Mouse (Mus musculus) CD4-positive, CD25-positive, alpha-beta regulatory T cell, adult 2 months (primary cell): ENCODE measurements around the gene Pycr1.

ENCODE experiments used
- DNase-seq: peaks from one replicate; pipeline ENCODE4 v3.0.0-alpha.2; 2012; ENCODE audit warnings: low read depth, low spot score

The Pycr1 gene

DNA sequence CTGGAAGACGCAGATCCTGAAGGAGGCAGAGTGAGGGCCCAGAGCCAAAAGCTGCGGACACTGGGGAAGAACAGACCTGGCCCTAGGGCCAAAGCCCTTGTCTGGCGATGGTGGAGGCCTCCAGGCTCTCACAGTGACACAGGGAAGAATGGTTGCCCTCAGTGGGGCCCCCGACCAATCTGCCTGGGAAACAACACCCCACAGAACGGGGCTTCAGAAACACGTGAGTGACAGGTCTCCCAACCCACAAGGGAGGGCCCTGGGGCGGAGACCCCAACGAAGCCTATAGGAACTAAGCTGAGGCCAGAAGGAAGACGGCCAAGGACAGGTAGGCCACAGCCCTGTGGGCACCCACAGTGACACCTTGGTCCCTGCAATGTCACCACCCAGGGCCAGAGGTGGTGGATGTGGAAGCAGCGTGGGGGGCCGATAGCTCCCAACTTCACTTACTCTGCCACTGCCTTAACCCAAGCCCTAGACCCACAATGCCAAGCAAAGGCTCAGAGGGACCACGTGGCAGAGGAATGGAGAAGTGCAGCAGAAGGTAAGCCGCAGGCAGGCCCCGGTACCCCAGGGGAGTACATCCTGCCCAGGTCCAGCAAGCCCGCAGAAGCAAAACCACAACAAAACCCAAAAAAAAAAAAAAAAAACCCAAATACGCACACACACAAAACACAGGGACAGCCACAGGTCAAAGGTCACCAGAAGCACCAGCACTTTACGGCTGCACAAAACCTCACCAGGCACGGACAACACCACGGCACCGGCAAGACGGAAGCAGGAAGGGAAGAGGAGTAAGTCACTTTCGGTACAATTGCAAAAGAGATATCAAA is 15.9 kb downstream of the Pycr1 start:
- peak; percentile 86 for DNase-seq

DNA sequence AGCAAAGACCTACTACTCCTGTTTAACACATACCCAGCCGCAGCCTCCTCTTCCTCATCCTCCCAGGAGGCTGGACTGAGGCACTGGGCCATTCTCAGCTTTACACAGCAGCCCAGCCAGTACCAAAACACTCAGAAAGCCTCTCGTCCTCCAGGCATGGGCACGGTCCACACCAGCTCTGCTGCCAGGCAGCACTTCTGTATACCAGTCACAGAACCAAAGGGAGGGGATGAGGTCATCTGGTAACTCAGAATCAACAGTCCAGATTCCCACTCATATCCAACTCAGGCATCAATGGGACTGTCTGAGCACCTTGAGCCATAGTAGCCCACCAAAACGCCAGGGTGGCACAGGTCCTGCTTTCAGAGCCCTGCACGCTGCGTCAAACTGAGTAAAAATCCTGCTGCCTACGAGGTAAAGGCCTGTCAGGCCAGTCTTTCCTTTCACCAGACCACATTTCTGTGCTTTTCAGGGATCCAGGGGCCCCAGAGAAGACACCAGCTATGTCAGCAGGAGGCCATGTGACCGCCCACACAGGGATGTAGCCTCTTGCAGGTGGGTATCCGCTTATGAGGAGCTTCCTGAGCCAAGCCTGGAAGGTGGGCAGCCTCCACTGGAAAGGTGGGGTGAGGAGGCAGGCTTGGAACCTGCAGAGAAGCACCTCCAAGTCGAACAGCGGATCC is 16.6 kb downstream of the Pycr1 start:
- DNase-seq: no peak

DNA sequence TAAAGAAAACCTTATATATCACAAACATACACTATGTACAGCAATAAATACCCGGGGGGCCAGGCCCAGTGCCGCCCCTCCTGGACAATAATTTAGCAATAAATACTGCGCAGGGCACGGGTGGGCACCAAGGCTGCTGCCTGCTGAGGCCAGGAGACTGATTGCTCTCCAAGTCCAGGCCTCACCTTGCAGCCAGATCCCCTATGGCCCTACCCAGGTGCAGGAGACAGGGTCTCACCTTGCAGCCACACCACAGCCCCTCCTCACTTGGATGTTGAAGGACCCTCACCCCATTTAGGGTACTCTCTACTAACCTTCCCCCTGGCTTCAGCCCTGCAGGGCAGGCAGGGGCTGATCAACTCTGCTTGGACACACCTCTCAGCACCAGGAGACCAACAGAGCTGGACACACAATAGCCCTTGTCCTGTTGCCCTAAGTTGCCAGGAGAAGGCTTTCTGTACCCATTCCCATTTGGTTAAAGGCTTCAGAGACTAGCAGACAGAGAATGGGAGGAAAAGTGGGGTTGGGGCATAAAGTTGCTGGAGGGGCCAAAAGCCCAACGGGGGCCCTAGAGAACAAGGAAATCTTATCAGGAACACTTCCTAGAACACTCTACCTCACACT is 18.3 kb downstream of the Pycr1 start, which contains the start of gene Sirt7:
TSS of gene Sirt7 (minus strand) at position 89 of the 624 bp plus-strand sequence.
- DNase-seq: no peak

DNA sequence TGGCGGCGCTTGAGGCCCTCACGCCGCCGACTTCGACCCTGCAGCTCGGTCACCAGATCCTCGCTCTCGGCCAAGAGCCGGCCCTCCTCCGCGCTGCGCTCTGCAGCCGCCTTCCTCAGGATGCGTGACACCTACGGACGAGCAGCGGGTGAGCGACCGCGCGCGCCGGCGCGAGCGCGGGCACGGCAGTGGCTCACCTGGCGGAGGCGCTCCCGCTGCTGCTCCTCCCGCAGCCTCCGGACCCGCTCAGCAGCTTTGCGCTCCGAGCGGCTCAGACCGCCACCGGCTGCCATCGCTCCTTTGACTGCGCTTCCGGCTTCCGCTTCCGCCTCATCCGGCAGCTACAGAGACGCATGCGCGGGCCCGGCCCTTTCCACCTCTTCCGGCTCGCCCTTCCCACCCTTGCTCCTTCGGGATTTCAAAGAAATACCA is 18.9 kb downstream of the Pycr1 start:
- peak; percentile 91 for DNase-seq

DNA sequence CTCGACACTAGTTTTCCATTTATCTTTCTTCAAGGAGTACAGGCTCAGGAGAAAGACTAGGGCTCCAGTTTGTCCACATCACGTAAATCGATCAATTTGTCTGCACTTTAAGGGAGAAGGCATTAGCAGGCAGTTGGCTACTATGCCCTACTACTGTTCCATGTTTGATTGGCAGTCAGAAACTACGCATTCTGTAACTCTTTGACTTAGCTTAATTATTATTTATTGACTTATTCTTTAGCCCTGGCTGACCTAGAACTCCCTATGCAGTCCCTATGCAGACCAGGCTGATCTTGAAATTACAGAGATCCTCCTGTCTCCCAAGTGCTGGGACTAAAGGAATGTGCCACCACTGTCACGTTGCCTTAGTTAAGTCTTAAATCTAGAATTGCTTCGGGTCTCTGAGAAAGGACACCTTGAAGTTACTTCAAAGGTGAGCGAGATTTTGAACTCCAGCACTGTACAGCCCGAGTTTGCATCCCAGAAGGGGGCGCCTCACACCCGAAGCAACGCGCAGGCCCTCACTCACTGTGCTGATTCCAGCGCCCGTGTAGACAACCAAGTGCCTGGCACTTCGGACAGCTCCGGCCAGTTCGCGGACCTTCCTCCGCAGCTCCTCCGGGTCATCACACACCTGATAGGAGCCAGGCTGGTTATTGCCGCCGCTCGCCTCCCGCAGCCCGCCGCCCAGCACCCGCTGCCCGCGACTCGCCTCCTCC is 19.4 kb downstream of the Pycr1 start:
- peak; percentile 85 for DNase-seq

DNA sequence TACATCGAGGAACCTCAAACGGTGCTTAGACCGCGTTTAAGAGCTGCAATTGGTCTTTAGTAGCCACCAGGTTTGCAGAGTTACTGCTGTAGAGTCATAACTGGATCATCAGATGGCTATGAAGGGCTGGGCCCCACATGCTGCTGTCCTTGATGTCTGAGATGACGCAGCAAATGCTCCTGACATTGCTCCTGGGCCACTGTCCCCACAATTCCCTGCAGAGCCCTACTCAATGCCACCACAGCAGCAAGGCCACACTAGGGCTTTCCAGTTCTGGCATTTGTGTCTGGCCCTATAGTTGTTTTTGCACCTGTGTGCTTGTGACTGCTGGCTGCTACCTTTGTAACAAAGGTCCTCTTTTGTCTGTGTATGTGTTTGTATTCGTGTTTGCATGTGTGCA is 20.8 kb downstream of the Pycr1 start:
- DNase-seq: no peak

DNA sequence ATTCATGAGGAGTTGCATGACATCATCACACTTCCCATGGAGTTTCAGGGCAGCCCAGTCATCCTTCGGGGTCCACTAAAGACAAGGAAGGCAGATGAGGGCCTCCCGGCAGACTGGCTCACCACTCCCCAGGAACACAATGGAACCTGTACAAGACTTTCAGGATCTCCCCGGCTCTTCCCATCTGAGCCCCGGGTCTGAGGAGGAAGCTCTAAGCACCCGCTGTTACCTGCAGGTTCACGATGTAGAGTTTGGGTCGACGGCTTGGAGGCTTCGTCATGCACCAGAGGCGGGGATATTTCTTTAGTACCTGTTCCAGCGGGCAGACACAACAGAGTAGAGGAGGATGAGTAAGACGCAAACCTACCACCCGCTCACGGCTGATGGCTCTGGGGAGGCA is 23.4 kb downstream of the Pycr1 start:
- no peak for DNase-seq

DNA sequence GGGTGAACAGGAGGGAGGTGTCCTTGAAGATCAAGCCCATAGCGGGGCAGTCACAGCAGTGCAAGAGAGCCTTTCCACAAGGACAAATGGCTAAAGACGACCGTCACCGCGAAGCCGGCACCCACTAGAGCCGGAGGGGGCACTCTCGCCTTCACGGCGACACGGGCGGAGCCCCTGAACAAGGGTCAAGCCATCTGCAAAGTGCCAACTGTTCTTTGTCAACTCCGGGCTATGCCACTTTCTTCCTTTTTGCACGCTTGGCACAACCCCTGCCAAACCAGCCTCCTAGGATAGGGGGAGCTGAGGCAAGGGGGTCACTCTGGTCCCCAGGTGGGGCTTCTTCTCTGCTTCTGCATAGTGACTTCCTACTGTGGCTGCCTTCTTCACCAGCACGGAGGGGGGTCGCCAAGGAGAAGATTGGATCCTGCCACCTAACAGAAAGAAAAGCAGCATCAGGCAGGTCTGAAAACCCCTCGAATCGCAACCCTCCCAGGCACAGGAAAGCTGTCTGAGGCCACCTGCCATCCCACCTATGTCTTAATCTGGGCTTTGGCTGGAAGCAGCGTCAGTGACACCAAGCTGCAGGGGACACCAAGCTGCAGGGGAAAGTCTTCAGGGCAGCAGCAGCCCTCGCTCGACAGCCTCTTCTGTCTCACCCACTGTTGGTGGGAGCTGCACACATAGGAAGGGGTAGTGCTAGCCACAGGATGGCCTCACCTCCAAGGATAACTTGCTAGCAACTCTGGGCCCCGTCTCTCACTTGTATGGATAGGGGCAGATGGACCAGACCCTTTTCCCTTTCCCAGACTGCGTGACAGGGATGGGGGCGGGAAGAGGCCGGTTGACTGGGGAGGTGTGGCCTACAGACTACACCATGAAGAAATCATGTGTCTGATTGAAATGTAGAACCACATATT is 24.7 kb downstream of the Pycr1 start:
- no peak for DNase-seq

DNA sequence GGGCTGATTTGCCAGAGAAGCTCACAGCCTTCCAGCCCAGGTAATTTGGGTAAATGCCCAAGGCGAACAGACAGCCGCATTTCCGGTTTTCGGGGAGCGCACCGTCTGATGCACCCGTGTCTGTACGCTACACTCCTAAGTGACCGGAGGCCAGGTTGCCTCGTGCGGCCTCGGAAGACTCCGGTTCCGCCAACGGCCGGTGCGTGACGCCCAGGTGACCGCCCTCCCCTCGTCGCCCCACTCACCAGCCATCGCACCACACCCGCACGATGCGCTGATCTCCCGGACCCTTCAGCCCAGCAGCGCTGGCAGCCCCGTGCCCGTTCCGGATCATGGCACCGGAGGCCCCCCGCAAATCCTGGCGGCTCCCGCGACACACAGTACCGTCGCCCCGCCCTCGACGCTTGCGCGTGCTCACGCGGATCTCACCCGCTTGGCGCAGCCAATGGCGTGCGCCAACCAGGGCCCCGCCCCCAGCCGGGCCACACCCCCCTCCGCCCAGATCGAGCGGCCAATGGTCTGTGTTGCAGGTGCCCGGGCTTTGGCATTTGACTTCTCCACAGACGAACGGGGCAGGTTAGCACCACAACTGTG is 26.0 kb downstream of the Pycr1 start, which contains the start of gene Pcyt2:
TSS of gene Pcyt2 (minus strand) at position 418 of the 594 bp plus-strand sequence.
- peak; percentile 95 for DNase-seq

DNA sequence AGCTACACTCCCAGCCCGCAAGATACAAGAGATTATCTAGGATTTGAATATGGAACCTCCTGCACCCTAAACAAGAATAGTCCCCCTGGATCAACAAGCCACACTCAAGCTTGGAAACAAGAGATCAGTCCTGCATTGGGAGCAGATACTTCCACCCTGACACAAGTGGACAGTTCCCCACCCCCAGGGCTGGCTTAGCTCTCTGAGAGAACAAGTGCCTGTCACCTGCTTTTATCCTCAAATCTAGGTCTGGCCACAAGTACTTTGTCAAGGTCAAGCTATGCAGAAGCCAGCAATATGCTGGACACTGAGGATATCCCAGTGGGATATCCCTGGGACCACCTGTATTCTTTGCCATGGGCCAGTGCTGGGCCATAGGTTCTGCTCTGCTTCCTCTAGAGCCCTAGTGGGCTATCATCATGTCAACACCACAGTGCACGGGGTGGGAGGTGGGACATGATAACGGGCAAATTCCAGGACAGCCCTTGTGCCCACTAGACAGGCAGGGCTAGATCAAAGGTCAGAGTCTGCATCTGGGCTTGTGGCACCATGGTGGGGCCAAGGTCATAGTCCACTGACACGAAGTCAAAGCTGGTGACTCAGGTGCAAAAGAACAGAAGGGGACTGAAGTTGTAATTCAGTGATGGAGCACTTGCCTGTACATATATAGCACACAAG is 26.8 kb downstream of the Pycr1 start:
- no peak for DNase-seq

DNA sequence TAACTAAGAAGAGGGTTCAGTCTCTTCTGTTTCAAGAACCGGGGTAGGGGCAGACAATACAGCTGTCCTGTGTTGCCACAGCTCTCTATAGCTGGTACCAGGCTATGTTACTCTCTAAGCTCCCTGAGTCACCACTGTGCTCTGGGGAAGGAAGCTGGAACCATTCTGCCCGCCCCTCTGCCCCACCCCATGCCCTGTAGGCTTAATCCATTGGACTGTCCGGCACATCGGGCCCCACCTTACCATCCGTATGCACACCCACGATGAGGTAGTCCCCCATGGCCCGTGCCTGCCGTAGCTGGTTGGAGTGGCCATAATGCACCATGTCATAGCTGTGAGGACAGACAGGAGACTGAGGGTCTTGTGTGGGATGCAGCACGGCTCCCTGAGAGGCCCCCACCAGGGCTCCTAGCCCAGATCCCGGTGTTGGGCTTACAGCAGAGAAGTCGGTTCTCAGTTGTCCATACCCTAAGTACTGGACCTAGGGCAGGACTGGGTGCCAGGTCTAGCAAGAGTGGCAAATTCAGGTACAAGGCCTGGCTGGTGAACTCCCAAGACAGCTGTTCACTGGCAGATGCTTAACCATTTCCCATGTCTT is 27.9 kb downstream of the Pycr1 start:
- DNase-seq: no peak

DNA sequence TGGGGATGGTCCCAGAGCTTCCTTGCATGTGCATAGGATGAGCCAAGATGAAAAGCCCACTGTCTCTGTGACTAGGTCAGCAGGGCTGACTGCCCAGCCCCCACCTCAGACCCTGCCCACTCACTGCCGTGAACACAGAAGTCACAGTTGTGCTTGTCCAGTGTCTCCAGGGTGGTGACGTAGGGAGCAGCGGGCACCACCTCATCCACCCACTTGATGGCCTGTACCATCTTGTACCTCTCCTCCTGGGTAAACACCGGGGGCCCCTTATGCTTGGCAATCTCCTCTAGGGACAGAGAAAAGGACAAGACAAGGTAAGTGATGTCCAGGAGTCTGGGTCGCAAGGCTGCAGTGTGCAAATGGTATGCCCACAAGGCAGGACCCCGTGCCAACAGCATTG is 28.4 kb downstream of the Pycr1 start:
- no peak for DNase-seq

DNA sequence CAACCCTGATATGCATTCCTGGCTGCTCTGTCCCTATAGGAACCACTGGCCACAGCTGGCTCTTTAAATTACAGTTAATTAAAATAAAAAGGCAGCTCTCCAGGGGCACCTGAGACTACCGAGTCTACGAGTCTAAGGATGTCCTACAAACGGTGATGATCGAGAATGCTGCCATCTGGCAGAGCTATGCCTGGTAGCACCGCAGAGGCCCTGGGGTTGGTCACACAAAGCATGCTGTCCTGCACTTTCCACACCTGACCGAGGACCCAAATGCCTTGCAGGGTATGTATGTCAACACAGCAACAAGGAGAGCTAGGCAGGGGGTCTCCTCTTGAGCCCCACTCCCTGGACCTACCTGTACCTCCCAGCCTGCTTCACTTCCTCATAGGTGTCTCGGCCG is 29.6 kb downstream of the Pycr1 start:
- no peak for DNase-seq

DNA sequence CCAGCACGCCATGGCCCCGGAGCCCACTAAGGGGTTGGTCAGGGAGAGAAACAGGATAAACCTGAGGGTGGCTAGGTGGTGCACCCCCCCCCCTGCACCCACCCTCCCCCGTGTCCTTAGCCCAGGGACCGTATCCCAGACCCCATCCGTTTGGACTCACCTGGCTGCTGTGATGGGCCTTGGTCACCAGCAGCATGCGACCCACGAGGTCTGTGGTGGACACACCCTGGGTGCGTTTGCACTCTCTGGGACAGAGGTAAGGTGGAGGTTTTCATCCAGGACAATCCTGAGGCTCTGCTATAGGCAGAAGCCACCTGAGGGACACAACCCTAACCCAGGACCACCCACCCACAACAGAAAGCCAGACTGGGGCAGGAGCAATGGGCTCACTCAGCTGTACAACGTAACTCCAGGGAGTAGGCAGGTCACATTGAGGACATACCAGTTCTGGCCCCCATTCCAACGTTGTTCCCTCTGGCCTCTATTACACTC is 30.0 kb downstream of the Pycr1 start:
- no peak for DNase-seq

DNA sequence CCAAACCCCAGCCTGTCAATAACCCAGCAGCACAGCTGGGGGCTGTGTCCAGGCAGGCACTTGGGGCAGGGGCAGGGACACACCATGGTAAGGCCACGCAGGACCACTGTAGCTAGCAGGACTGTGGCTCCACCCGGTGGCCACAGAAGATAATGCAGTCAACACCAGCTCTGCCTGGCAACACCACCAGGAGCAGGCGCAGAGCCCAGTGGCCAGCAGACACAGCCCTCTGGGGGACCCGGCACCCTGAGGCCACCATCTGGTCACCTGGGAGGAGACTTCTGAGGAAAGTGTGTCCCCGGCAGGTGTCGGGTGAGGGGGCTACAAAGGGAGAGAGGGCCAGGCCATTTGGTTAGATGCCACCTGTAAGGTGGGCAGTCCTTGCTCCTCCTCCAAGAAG is 30.8 kb downstream of the Pycr1 start:
- peak; percentile 87 for DNase-seq

DNA sequence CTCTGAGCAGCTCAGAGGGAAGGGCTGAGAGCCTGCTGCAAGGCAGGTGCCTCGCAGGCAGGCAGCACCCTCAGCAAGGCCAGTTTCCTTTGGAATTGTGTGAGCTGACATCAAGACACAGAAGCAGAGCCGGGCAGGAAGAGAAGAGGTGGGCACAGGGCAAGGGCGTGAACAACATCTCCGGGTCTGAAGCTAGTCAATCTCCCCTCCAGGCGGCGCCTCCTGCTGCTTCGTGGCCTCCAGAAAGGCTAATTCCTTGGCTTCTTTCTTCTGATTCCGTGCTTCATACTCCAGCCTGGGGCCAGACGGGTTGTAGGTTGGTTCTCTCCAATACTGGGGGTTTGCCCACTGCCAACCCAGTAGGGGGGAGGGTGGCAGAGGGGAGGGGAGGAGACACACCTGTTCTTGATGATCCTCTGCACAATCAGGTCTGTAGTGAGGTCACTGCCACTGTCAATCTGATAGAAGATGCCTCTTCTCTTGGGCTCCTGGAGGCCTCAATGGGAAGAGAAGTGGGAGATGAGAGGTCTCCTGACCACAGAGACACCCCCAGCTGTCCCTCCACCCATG is 33.0 kb downstream of the Pycr1 start:
- DNase-seq: no peak

DNA sequence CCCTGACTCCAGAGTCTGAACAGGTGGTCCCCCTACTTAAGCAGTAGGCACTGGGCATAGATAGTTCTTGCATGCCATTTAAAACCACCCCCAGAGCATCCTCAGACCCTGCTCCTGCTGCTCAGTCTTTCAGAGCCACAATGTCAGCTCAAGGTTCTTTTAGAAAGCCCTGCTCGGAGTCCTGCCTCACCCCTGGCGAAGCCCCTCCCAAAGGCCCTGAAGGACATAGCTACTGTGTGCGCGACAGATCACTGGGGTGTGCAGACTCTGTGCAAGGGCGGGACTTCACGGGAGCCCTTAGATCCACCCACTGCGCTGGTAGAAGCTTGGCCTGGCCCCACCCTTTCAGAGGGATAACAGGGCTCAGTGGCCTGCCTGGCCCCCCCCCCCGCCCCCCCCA is 34.3 kb downstream of the Pycr1 start:
- DNase-seq: no peak

DNA sequence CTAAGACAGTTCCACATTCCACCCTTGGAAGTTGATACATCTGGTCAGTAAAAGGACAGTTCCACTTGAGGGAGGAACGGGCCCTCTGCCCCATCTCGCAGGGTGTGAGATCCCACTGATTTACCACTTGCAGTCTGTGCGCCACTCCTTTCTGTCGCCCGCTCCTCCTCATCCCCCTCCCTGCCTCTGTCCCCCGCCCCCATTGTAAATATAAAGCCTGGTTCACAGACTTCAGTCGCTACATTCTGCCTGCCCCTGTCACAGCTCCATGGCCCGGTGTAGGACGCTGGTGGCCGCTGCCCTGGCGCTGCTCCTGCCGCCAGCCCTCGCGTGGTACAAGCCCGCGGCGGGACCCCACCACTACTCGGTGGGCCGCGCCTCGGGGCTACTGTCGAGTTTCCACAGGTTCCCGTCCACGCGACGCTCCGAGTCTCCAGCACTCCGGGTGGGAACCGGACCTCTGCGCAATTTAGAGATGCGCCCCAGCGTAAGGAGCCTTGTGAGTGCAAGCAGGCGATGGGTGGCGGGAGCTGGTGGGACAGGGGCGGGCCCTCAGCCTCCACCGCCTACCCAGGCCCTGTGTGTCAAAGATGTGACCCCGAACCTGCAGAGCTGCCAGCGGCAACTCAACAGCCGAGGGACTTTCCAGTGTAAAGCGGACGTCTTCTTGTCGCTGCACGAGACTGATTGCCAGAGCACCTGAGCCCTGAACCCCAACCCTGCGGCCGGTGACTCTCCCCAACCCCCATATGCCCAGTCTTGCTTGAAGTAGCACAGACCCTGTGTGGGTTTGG is 35.1 kb downstream of the Pycr1 start, which contains the start of gene Npb:
TSS of gene Npb (plus strand) at position 237 of the 794 bp plus-strand sequence.
- DNase-seq: no peak
